Mouse (Mus musculus): ENCODE data around the gene Pcnx2.

Gene Pcnx2

DNA sequence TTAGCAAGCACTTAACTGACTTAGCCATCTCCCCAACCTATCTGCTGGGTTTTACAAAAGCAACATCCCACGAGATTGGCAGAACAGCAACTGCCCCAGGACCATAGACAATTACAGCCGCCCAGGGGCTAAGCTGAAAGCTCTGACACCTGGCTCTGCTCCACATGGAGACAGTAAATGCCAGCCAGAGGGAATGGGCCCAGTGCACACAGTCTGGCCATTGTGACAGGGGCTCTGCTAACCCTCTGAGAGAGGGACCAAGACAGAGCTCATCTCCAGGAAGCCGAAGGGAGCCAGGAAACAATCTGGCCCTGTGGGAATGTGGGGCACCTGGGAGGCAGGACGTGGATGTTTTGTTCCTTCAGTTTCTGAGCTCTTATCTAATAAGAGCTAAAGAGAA lies 181.9 kb downstream of the Pcnx2 start:
- WGBS, result 63% methylated on average over 4 of the region's 4 CpGs

DNA sequence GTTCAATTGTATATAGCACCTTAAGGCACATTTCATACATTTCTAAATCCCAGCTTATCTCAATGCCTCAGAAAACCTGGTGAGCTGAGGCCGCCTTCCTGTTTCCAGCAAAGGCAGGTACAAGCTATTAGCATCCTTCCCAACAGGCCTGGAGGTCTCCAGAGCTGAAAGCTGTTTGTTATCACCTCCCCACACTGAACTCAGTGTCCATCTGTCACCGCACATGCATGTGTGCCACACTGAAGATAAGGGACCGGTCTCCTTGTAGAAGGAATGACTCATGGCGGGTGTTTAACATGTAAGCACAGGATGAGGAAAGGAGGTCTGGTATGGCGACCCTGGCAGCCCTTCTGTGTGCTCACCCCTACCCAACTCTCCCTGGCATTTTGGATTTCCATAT lies 186.6 kb downstream of the Pcnx2 start:
- WGBS, result 94% methylated on average over 5 of the region's 5 CpGs

DNA sequence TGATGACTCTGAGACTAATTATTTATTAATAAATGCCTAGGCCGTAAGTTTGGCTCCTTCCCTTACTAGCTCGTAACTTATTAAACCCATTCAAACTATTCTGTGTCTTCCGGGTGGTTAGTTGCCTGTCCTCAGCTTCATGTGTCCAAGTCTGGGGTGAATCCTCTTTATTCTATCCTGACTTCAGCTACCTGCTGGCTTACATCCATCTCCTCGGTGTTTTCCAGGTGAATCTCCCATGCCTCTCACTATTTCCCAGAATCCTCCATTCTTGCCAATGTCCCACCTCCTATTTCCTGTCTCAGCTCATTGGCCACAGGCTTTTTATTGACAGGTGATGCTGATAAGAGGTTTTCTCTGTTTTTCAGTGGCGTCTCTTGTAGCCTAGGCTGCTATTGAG lies 188.9 kb downstream of the Pcnx2 start:
- WGBS, result 86% methylated on average over 5 of the region's 5 CpGs

DNA sequence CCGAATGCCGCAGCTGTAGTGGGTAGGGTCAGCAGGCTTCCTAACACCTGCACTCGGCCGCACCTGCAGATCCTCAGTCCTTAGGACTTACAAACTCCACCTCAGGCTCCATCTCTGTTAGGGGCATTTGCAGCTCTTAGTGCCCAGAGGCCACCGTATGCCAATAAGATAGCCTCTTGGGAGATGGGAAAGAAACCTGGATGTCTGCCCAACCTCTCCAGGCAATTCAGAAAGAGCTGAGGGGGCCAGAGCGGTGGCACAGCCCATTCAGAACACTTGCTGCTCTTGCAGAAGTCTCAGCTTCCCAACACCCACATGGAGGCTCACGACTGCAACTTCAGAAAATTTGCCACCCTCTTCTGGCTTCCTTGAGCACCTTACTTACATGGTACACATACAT lies 192.3 kb downstream of the Pcnx2 start:
- 81% methylated on average over 7 of the region's 7 CpGs for WGBS

DNA sequence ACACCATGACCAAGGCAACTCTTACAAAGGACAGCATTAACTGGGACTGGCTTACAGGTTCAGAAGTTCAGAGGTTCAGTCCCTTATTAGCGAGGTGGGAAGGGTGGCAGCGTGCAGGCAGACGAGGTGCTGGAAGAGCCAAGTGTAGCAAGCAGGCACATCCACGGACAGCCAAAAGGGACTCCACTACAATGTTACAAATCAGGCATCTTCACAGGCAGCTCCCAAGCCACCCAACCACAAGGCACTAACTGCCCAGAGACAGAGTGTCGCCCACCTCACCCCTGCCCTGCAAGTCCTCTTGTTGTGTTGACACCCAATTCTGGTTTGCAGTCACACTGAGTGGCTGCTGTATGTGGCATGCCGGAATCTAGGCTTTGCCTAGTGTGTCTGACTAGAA lies 193.7 kb downstream of the Pcnx2 start:
- WGBS, result 93% methylated on average over 6 of the region's 6 CpGs

DNA sequence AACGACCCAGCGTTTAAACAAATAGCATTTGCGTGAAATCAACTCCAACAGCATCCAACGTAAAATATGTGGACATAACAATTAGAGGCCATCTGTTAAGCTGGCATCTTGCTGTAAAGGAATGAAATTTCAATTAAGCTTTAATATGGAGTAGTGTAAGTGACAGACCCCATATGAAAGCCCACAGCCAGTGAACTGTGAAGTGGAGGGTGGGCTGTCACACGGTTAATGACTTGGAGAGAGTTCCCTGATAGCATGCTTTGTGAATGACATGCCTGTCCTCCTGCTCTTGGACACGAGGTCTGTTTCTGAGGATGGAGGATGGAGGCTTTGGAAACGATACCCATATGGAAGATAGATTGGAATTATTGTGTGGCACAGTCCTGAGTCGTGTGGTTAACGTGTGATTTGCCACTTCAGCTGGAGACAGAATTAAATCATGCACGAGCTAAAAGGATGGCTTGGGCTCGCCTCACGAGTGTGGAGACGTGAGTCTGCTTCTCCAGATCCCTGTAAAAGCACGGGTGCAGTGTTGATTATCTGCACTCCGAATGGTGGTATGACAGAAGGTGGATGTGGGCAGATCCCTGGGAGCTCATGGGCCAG lies 195.1 kb downstream of the Pcnx2 start:
- 60% methylated on average over 15 of the region's 15 CpGs for WGBS
